Mouse (Mus musculus) heart, postnatal 0 days (tissue): ENCODE measurements around the gene Runx2. TPM values are rescaled to one million over a fixed set of nuclear protein-coding genes. Genes with fewer than 3 reads are reported as not detected.

Experiments used
- ATAC-seq: fragments of 200-750 bp; cut with Nextera tagmentation; 2 replicates; pipeline ENCODE4 v1.8.0; 2017; ENCODE audit warnings: low read depth, moderate number of reproducible peaks, moderate library complexity; ENCODE audit not compliant: insufficient read depth
- DNase-seq: peaks from one replicate; pipeline ENCODE4 v3.0.0-alpha.2; 2016; ENCODE audit warnings: low spot score
- H3K27ac ChIP-seq: fragments of 300-500 bp; sonication (generic); 2 replicates; pipeline ENCODE4 v1.5.1; 2014; ENCODE audit warnings: low read depth, mild to moderate bottlenecking
- H3K27me3 ChIP-seq: fragments of 300-500 bp; sonication (generic); 2 replicates; pipeline ENCODE4 v1.6.1; 2014; ENCODE audit warnings: low read length, mixed read lengths; ENCODE audit not compliant: control insufficient read depth, insufficient read depth
- H3K36me3 ChIP-seq: fragments of 300-500 bp; sonication (generic); replicated peaks from 2 replicates; pipeline ENCODE4 v1.6.1; 2014; ENCODE audit warnings: low read length, mixed read lengths; ENCODE audit not compliant: control insufficient read depth, insufficient read depth
- H3K4me1 ChIP-seq: fragments of 300-500 bp; sonication (generic); 2 replicates; pipeline ENCODE4 v1.6.1; 2014; ENCODE audit warnings: antibody characterized with exemption; ENCODE audit not compliant: control insufficient read depth, insufficient read depth
- H3K4me2 ChIP-seq: fragments of 300-500 bp; sonication (generic); 2 replicates; pipeline ENCODE4 v1.6.1; 2014; ENCODE audit warnings: low read depth, mild to moderate bottlenecking, low read length, moderate library complexity
- H3K4me3 ChIP-seq: fragments of 300-500 bp; sonication (generic); 2 replicates; pipeline ENCODE4 v1.5.1; 2014; ENCODE audit warnings: low read depth, low read length
- H3K9ac ChIP-seq: fragments of 300-500 bp; sonication (generic); replicated peaks from 2 replicates; pipeline ENCODE4 v1.6.1; 2014; ENCODE audit warnings: low read depth, low read length, mixed read lengths
- H3K9me3 ChIP-seq: fragments of 300-500 bp; sonication (generic); replicated peaks from 2 replicates; pipeline ENCODE4 v1.6.1; 2016; ENCODE audit warnings: low read length; ENCODE audit not compliant: control insufficient read depth
- CTCF ChIP-seq: IDR thresholded peaks from 2 replicates; pipeline ENCODE4 v1.5.1; 2016; ENCODE audit warnings: antibody characterized with exemption, control low read depth, low read depth
- EP300 ChIP-seq: IDR thresholded peaks from 2 replicates; pipeline ENCODE4 v1.6.1; 2016; ENCODE audit warnings: antibody characterized with exemption, low read depth
- WGBS: fragments of 180-500 bp; shearing (Covaris S2); extraction: QIAGEN DNeasy Blood & Tissue Kit; methylation state at CpG from one replicate; pipeline ENCODE4 v1.1.7; 2014; 5-methylcytosine and 5-hydroxymethylcytosine counted together
- polyA plus RNA-seq: library from polyadenylated mRNA; unstranded; fragments of >200 nt; fragmentation: Nextera tagmentation; extraction: Ambion mirVana; gene quantifications from 2 replicates; pipeline ENCODE4 v1.2.1, GENCODE M21; 2015
- total RNA-seq: library from RNA; depleted of rRNA; stranded (reverse); fragments of >200 nt; gene quantifications from 2 replicates; pipeline ENCODE4 v1.2.3, GENCODE M21; 2014; ENCODE audit warnings: low replicate concordance

The Runx2 gene
- total and polyA plus RNA-seq, 2 experiments from 2014 or later = 0.04 TPM; not detected in 1

GRCm38 (mm10) chr17:44618175-44618574 lies 196.4 kb downstream of the Runx2 start:
- no peak for TF ChIP-seq CTCF
- no peak for TF ChIP-seq EP300
- DNase-seq = no peak
- no peaks in the 10 kb centered on the region for H3K36me3 ChIP-seq
- H3K27me3 ChIP-seq = no peaks in the 10 kb centered on the region
- H3K9me3 ChIP-seq = no peaks in the 10 kb centered on the region
- H3K9ac ChIP-seq = no peak overlapping the region
- ATAC-seq = no peak
- no peak overlapping the region for H3K4me3 ChIP-seq
- H3K4me1 ChIP-seq = no peaks in the 10 kb centered on the region
- WGBS = 48% methylated on average over 10 of the region's 10 CpGs
- no peak overlapping the region; the same call in 1 of the 2 replicates for H3K4me2 ChIP-seq
- H3K27ac ChIP-seq = no peak overlapping the region

GRCm38 (mm10) chr17:44617741-44618140 lies 196.9 kb downstream of the Runx2 start:
- Histone ChIP-seq H3K9ac (no peak overlapping the region), H3K27ac (no peak overlapping the region), H3K4me1 (no peaks in the 10 kb centered on the region), H3K36me3 (no peaks in the 10 kb centered on the region), H3K4me3 (no peak overlapping the region), H3K9me3 (no peaks in the 10 kb centered on the region), H3K27me3 (no peaks in the 10 kb centered on the region), H3K4me2 (no peak overlapping the region)
- no peak for TF ChIP-seq CTCF
- TF ChIP-seq EP300 = no peak
- 74% methylated on average over 2 of the region's 2 CpGs for WGBS
- ATAC-seq = no peak
- no peak for DNase-seq

GRCm38 (mm10) chr17:44613716-44614715 lies 200.6 kb downstream of the Runx2 start:
- Histone ChIP-seq H3K4me1 (no peaks in the 10 kb centered on the region), H3K9ac (no peak overlapping the region), H3K4me3 (no peak overlapping the region), H3K27me3 (no peaks in the 10 kb centered on the region), H3K9me3 (no peaks in the 10 kb centered on the region), H3K4me2 (no peak overlapping the region), H3K36me3 (no peaks in the 10 kb centered on the region), H3K27ac (no peak overlapping the region)
- ATAC-seq = no peak
- TF ChIP-seq EP300 = no peak
- no peak for TF ChIP-seq CTCF
- DNase-seq = no peak
- 76% methylated on average over 26 of the region's 26 CpGs for WGBS

- Histone ChIP-seq H3K27me3 (no peaks in the 10 kb centered on the region), H3K4me3 (no peak overlapping the region), H3K9ac (no peak overlapping the region), H3K9me3 (no peaks in the 10 kb centered on the region), H3K27ac (no peak overlapping the region), H3K4me1 (no peaks in the 10 kb centered on the region), H3K4me2 (no peak overlapping the region), H3K36me3 (no peaks in the 10 kb centered on the region)
- 54% methylated on average over 8 of the region's 8 CpGs for WGBS
- no peak for ATAC-seq
- no peak for DNase-seq
- TF ChIP-seq EP300 (no peak), CTCF (no peak)
Observed at GRCm38 (mm10) chr17:44612641-44613040, 202.0 kb downstream of the Runx2 start.

GRCm38 (mm10) chr17:44612002-44612401 lies 202.6 kb downstream of the Runx2 start:
- no peaks in the 10 kb centered on the region for H3K27me3 ChIP-seq
- ATAC-seq = no peak
- no peak for TF ChIP-seq EP300
- no peak for TF ChIP-seq CTCF
- no peak overlapping the region for H3K9ac ChIP-seq
- H3K4me1 ChIP-seq = no peaks in the 10 kb centered on the region
- no peaks in the 10 kb centered on the region for H3K36me3 ChIP-seq
- DNase-seq = no peak
- 88% methylated on average over 3 of the region's 3 CpGs for WGBS
- H3K27ac ChIP-seq = no peak overlapping the region
- H3K9me3 ChIP-seq = no peaks in the 10 kb centered on the region
- H3K4me3 ChIP-seq = no peak overlapping the region
- no peak overlapping the region for H3K4me2 ChIP-seq

- no peak overlapping the region for H3K4me3 ChIP-seq
- ATAC-seq (no peak), DNase-seq (no peak)
- TF ChIP-seq CTCF (no peak), EP300 (no peak)
- H3K4me2 ChIP-seq = no peak overlapping the region
- WGBS = 82% methylated on average over 4 of the region's 4 CpGs
- no peak overlapping the region for H3K27ac ChIP-seq
- H3K9me3 ChIP-seq = no peaks in the 10 kb centered on the region
- H3K27me3 ChIP-seq = no peaks in the 10 kb centered on the region
- no peaks in the 10 kb centered on the region for H3K36me3 ChIP-seq
- no peaks in the 10 kb centered on the region for H3K4me1 ChIP-seq
- no peak overlapping the region for H3K9ac ChIP-seq
Observed at GRCm38 (mm10) chr17:44611543-44611942, 203.1 kb downstream of the Runx2 start.
